Mouse (Mus musculus) liver, postnatal 0 days (tissue): ENCODE results near the gene Dmgdh. TPM values are rescaled to one million over a fixed set of nuclear protein-coding genes. Genes with fewer than 3 reads are reported as not detected.
A peak's percentile ranks its signal among the peaks of the same experiment; 100 is the strongest.

Experiments used
- ATAC-seq: fragments of 200-750 bp; cut with Nextera tagmentation; 2 replicates; pipeline ENCODE4 v1.8.0; 2017; ENCODE audit warnings: mild to moderate bottlenecking, moderate library complexity
- DNase-seq: peaks from one replicate; pipeline ENCODE4 v3.0.0-alpha.2; 2016
- H3K27ac ChIP-seq: fragments of 300-500 bp; sonication (generic); 2 replicates; pipeline ENCODE4 v1.5.1; 2014; ENCODE audit warnings: antibody characterized with exemption, moderate library complexity, mild to moderate bottlenecking, low read depth
- H3K27me3 ChIP-seq: fragments of 300-500 bp; sonication (generic); 2 replicates; pipeline ENCODE4 v1.6.1; 2014; ENCODE audit warnings: low read length, control low read depth, mixed read lengths; ENCODE audit not compliant: insufficient read depth
- H3K36me3 ChIP-seq: fragments of 300-500 bp; sonication (generic); replicated peaks from 2 replicates; pipeline ENCODE4 v1.6.1; 2014; ENCODE audit warnings: mild to moderate bottlenecking, control low read depth, low read length, moderate library complexity, mixed read lengths; ENCODE audit not compliant: insufficient read depth
- H3K4me1 ChIP-seq: fragments of 300-500 bp; sonication (generic); 2 replicates; pipeline ENCODE4 v1.6.1; 2014; ENCODE audit warnings: antibody characterized with exemption, mild to moderate bottlenecking, control low read depth; ENCODE audit not compliant: insufficient read depth
- H3K4me2 ChIP-seq: fragments of 300-500 bp; sonication (generic); 2 replicates; pipeline ENCODE4 v1.6.1; 2014; ENCODE audit warnings: low read depth, mild to moderate bottlenecking, low read length, moderate library complexity, mixed read lengths
- H3K4me3 ChIP-seq: fragments of 300-500 bp; sonication (generic); 2 replicates; pipeline ENCODE4 v1.5.1; 2014; ENCODE audit warnings: low read depth, low read length
- H3K9ac ChIP-seq: fragments of 300-500 bp; sonication (generic); replicated peaks from 2 replicates; pipeline ENCODE4 v1.6.1; 2014; ENCODE audit warnings: mild to moderate bottlenecking, moderate library complexity
- H3K9me3 ChIP-seq: fragments of 300-500 bp; sonication (generic); 2 replicates; pipeline ENCODE4 v1.6.1; 2016; ENCODE audit warnings: mild to moderate bottlenecking, control low read depth, low read length, mixed read lengths
- CTCF ChIP-seq: sonication (generic); IDR thresholded peaks from 2 replicates; pipeline ENCODE4 v1.5.1; 2016; ENCODE audit warnings: antibody characterized with exemption, low read depth
- EP300 ChIP-seq: IDR thresholded peaks from 2 replicates; pipeline ENCODE4 v1.6.1; 2016; ENCODE audit warnings: antibody characterized with exemption, low read depth, mild to moderate bottlenecking
- WGBS: fragments of 180-500 bp; shearing (Covaris S2); extraction: QIAGEN DNeasy Blood & Tissue Kit; methylation state at CpG from one replicate; pipeline ENCODE4 v1.1.7; 2014; ENCODE audit not compliant: insufficient replicate concordance; 5-methylcytosine and 5-hydroxymethylcytosine counted together
- polyA plus RNA-seq: library from polyadenylated mRNA; unstranded; fragments of >200 nt; fragmentation: Nextera tagmentation; extraction: Ambion mirVana; gene quantifications from 2 replicates; pipeline ENCODE4 v1.2.1, GENCODE M21; 2015

Dmgdh gene
- polyA plus RNA-seq, 1 experiment from 2014 or later = 69.2 TPM

GRCm38 (mm10) chr13:93639636-93640035 is 34.6 kb upstream of the Dmgdh start:
- WGBS = 50% methylated on average over 4 of the region's 4 CpGs
- TF ChIP-seq CTCF (no peak), EP300 (no peak)
- peaks cover 3% of the 10 kb centered on the region for H3K4me1 ChIP-seq
- no peak for ATAC-seq
- H3K9me3 ChIP-seq = no peaks in the 10 kb centered on the region
- DNase-seq = no peak
- H3K36me3 ChIP-seq = no peaks in the 10 kb centered on the region
- no peak overlapping the region for H3K4me3 ChIP-seq
- H3K9ac ChIP-seq = no peak overlapping the region
- no peak overlapping the region for H3K4me2 ChIP-seq
- peak overlapping the region; percentile 39; the same call in 1 of the 2 replicates for H3K27ac ChIP-seq
- H3K27me3 ChIP-seq = no peaks in the 10 kb centered on the region

- Histone ChIP-seq H3K27me3 (no peaks in the 10 kb centered on the region), H3K4me1 (no peaks in the 10 kb centered on the region), H3K9ac (no peak overlapping the region), H3K9me3 (no peaks in the 10 kb centered on the region), H3K27ac (peak overlapping the region; percentile 95), H3K4me3 (no peak overlapping the region), H3K36me3 (no peaks in the 10 kb centered on the region), H3K4me2 (no peak overlapping the region)
- peak; percentile 81; the same call in 1 of the 2 replicates for TF ChIP-seq EP300
- TF ChIP-seq CTCF = no peak
- ATAC-seq (peak; percentile 89), DNase-seq (peak; percentile 61)
- 53% methylated on average over 7 of the region's 7 CpGs for WGBS
Observed at GRCm38 (mm10) chr13:93648387-93649130, 25.7 kb upstream of the Dmgdh start.

- Histone ChIP-seq H3K9ac (no peak overlapping the region), H3K4me3 (no peak overlapping the region), H3K36me3 (peaks cover 6% of the 10 kb centered on the region), H3K4me2 (no peak overlapping the region), H3K27ac (peak overlapping the region; percentile 86), H3K27me3 (no peaks in the 10 kb centered on the region), H3K9me3 (no peaks in the 10 kb centered on the region), H3K4me1 (no peaks in the 10 kb centered on the region)
- DNase-seq (no peak), ATAC-seq (peak; percentile 22)
- 53% methylated on average over 6 of the region's 6 CpGs for whole genome bisulfite sequencing
- TF ChIP-seq CTCF (no peak), EP300 (peak; percentile 81)
Observed at GRCm38 (mm10) chr13:93653382-93653781, 20.9 kb upstream of the Dmgdh start.

GRCm38 (mm10) chr13:93657941-93658340 is 16.3 kb upstream of the Dmgdh start:
- ATAC-seq (no peak), DNase-seq (no peak)
- no peaks in the 10 kb centered on the region for H3K9me3 ChIP-seq
- 79% methylated on average over 5 of the region's 5 CpGs for WGBS
- H3K9ac ChIP-seq = no peak overlapping the region
- H3K36me3 ChIP-seq = peaks cover 15% of the 10 kb centered on the region
- no peaks in the 10 kb centered on the region for H3K4me1 ChIP-seq
- no peak overlapping the region for H3K4me3 ChIP-seq
- no peak overlapping the region for H3K27ac ChIP-seq
- TF ChIP-seq CTCF (no peak), EP300 (no peak)
- H3K27me3 ChIP-seq = no peaks in the 10 kb centered on the region
- H3K4me2 ChIP-seq = no peak overlapping the region

- WGBS = 81% methylated on average over 4 of the region's 4 CpGs
- H3K36me3 ChIP-seq = peaks cover 8% of the 10 kb centered on the region; the same call in 1 of the 2 replicates
- TF ChIP-seq EP300 (no peak), CTCF (no peak)
Observed at GRCm38 (mm10) chr13:93667586-93667985, 6.6 kb upstream of the Dmgdh start.

GRCm38 (mm10) chr13:93672371-93672770 is 1.9 kb upstream of the Dmgdh start:
- Histone ChIP-seq H3K27ac (peak overlapping the region; percentile 61), H3K4me2 (peak overlapping the region; percentile 47), H3K36me3 (no peaks in the 10 kb centered on the region), H3K4me1 (no peaks in the 10 kb centered on the region), H3K9ac (no peak overlapping the region; the same call in 1 of the 2 replicates), H3K4me3 (peak overlapping the region; percentile 51; the same call in 1 of the 2 replicates), H3K27me3 (no peaks in the 10 kb centered on the region), H3K9me3 (no peaks in the 10 kb centered on the region)
- ATAC-seq (peak; percentile 88), DNase-seq (peak; percentile 60)
- WGBS = 68% methylated on average over 4 of the region's 4 CpGs
- TF ChIP-seq CTCF (no peak), EP300 (peak; percentile 68)

More at GRCm38 (mm10) chr13:93667586-93667985, 6.6 kb upstream of the Dmgdh start:
- H3K4me1 ChIP-seq = no peaks in the 10 kb centered on the region
- no peak overlapping the region for H3K27ac ChIP-seq
- H3K9me3 ChIP-seq = no peaks in the 10 kb centered on the region
- no peak overlapping the region for H3K4me3 ChIP-seq
- DNase-seq = no peak
- no peak for ATAC-seq
- no peak overlapping the region for H3K4me2 ChIP-seq
- no peak overlapping the region for H3K9ac ChIP-seq
- H3K27me3 ChIP-seq = no peaks in the 10 kb centered on the region

- H3K4me1 ChIP-seq = no peaks in the 10 kb centered on the region
- H3K9me3 ChIP-seq = no peaks in the 10 kb centered on the region
- no peaks in the 10 kb centered on the region for H3K27me3 ChIP-seq
- 61% methylated on average over 2 of the region's 2 CpGs for whole genome bisulfite sequencing
- TF ChIP-seq EP300 (no peak), CTCF (no peak)
- H3K4me2 ChIP-seq = peak overlapping the region; percentile 47
- ATAC-seq = no peak
- peak overlapping the region; percentile 56 for H3K27ac ChIP-seq
- no peak for DNase-seq
- H3K4me3 ChIP-seq = peak overlapping the region; percentile 51
- H3K36me3 ChIP-seq = no peaks in the 10 kb centered on the region
- peak overlapping the region; percentile 69 for H3K9ac ChIP-seq
Observed at GRCm38 (mm10) chr13:93673296-93673695, 937 bp upstream of the Dmgdh start.
